Mouse (Mus musculus) gastrocnemius, postnatal 14 days (tissue): ENCODE data around the gene Mmp10. TPM values are rescaled to one million over a fixed set of nuclear protein-coding genes. Genes with fewer than 3 reads are reported as not detected.

ENCODE experiments used
- DNase-seq: peaks from one replicate; pipeline ENCODE4 v3.0.0; 2021; ENCODE audit warnings: mixed read lengths
- intact Hi-C: fragments of 180-260 bp; cut with DNase I; formaldehyde crosslinking; loops from one replicate; pipeline ENCODE4 v1.15.1; 2025; ENCODE audit warnings: low total_unique reads
- long read RNA-seq, 2 experiments: library from polyadenylated mRNA; stranded (forward); transcript quantifications; one replicate each; pipeline ENCODE4 v2.0.0; 2021
- total RNA-seq, 2 experiments: library from RNA; stranded (reverse); gene quantifications; 2 replicates each; pipeline ENCODE4 v1.2.3; 2021

Mmp10 gene
- not detected for total RNA-seq
- long read RNA-seq, experiment 1: 0 reads
- long read RNA-seq, experiment 2: 0 reads

GRCm38 (mm10) chr9:7502051-7502450 is at the start of gene Mmp10:
Mmp10 (plus strand) TSS chr9:7502352.
- no peak for DNase-seq
- intact Hi-C loops: no loop called here

DNA sequence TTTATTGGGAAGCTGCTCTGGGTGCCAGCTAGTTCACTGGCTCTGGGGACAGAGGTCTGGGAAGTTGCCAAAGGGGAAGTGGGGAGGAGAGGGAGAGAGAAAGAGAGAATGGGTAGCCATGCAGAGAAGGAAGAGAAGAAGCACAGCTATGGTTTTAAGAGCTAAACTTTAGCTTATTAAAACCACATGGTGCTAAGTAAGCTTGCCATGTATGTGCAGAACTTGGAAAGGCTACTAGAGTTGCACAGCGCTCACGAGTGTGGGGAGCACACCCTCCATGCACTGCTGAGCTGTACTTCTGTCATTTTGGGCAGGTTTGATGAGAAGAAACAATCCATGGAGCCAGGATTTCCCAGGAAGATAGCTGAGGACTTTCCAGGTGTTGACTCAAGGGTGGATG is 48.9 kb upstream of the Mmp10 start:
- intact Hi-C loops: no loop called here
- DNase-seq: no peak

GRCm38 (mm10) chr9:7470262-7470661 is 31.9 kb upstream of the Mmp10 start:
- no peak for DNase-seq
- intact Hi-C loops: no loop called here

- DNase-seq: no peak
- intact Hi-C loops: no loop called here
These were observed 18.3 kb upstream of the Mmp10 start for GRCm38 (mm10) chr9:7483684-7484394.

- intact Hi-C loops: no loop called here
These were observed 1.0 kb upstream of the Mmp10 start for GRCm38 (mm10) chr9:7501138-7501537.

GRCm38 (mm10) chr9:7507321-7507876 is 5.2 kb downstream of the Mmp10 start:
- intact Hi-C loops: no loop called here
- DNase-seq: no peak

More at GRCm38 (mm10) chr9:7501138-7501537, 1.0 kb upstream of the Mmp10 start:
- DNase-seq: no peak

DNA sequence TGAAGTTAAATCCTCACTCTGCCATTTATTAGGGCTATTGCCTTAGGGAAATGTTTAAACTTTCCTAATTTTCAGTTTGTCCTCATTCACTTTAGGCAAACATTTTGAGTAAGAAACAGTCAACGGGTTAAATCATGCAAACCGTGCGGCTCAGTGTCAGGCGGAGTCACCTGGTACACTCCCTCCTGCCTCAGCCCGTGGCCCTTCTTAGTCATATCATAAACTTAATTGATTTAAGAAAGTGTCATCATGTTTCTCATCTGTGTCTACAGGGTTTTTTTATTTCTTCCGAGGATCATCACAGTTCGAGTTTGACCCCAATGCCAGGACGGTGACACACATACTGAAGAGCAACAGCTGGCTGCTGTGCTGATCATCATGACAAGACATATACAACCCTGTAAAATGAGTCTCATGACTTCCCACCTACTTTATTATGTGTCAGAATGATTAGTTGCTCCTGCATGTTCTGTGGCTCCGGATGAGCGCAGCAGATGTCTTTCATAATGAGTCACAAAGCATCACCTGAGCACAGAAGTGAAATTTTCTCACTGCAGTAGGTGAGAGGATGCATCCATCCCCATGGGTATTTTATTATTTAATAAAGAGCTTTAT is 7.6 kb downstream of the Mmp10 start:
- no peak for DNase-seq
- intact Hi-C loops: no loop called here

DNA sequence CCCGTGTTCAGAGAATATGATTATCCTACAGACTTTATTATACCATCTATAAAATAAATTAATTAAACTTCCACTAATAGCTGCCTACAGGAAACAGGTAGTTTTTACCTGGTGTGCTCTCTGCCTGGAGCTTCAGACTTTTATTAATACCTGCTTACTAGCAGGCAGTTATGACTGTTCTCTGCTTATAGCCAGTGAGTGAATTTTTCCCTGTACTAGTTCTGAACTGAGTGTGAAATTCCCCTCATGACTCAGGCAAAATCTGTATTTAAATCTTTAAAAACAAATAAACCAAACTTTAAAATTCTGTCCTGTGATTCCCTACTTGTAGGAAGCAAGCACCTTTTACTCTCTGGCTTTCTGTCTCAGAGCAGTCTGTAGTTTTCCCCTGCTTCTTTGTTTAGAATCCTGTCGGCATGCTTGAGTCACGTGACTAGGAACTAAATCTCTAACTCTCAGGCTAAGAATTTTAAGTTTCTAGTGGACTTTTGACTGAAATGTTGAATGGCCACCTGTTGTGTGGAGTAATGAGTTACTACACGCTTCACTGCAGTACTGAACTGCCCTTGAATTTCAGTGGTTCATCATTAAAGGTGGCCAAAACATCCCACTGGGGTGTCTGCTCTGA is 15.9 kb downstream of the Mmp10 start:
- intact Hi-C loops: no loop called here
- DNase-seq: no peak

DNA sequence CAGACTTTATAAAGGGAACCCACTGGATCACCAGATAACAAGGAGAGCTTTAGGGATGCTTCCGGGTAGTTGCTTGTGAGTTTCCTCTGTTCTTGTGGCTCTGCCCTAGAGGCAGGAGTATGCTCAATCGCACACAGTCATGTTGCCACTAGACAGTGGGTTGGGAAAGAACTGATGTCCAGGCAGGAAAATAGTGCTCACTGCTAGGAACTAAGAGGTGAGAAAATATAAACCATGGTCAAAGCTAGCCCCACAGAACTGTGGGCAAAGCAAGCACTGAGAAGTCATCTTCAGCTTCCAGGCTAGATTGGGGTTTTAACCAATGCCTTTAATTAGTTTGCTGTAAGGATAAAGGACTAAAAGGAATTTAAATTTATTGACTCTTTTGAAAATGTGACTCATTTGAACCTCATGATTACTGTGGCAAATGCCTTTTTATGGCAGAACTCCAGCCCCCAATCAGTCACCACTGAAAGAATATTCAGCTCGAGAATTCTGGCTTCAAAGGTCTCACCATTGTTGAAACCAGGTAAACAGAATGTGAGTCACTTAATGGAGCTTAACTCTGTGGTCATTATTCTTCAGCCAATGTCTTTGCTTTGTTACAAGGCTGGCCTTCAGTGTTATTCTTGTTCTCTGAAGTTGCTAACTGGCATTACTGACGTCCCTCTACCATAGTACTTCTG is 24.2 kb downstream of the Mmp10 start:
- intact Hi-C loops: no loop called here
- no peak for DNase-seq

DNA sequence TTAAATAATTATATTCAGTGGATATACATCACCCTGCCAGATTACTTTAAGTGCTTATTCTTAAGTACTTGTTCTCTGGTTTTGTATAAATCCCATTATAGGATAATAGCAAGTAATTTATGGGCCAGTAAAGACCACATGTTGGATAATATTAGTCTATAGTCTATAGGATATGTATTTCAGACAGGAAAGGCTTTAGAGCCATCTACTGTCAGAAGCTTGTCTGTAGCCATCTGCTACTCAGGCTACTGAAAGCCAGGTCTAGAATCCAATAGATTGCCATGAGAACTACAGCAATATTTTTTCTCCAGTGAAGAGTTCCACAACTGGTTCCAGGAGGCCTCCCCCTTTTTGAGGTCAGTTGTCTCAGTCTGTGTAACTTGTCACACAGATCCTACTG is 40.6 kb downstream of the Mmp10 start:
- no peak for DNase-seq
- intact Hi-C loops: no loop called here

GRCm38 (mm10) chr9:7544923-7545457 is 42.8 kb downstream of the Mmp10 start:
- intact Hi-C loops: no loop called here
- DNase-seq: no peak

DNA sequence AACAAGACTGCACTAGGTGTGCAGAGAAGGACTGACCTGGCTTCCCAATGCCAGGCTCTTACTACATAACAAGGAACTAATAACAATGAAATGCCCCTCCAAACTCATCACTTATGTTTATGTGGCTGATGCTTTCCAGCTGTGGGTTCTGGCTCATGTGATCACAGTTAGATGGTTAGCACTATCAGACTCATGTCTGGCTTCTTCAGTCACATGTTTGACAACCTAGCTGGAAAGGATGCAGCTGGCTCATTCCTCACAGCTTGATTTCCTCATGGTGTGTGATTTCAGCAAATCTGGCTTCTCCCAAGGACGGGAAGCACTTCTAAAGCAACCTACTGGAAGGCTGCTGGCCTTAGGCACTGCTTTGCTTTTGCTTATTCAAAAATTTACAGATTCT is 43.3 kb downstream of the Mmp10 start:
- intact Hi-C loops: no loop called here
- DNase-seq: no peak

GRCm38 (mm10) chr9:7545920-7546319 is 43.8 kb downstream of the Mmp10 start:
- intact Hi-C loops: no loop called here
- no peak for DNase-seq

GRCm38 (mm10) chr9:7551943-7552342 is 49.8 kb downstream of the Mmp10 start:
- intact Hi-C loops: loop anchor here (5.0 kb wide), 1 partner anchor 45 kb away; no protein-coding TSS in a partner anchor
- DNase-seq: no peak

DNA sequence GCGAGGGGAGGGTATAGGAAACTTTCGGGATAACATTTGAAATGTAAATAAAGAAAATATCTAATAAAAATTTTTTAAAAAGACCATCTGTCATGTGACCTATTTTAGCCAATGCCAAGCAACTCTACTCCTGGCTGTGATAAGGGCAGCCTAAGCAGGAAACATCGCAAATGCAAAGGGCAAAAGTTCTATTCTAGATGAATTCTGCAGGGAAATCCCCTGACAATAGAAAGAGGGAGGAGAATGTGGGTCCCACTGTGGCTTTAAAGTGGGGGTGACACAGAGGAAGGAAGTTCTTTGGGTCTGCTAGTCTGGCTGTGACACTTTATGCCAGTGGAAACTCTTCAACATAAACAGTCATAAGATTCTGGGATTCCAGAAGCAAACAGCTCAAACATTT is 51.4 kb downstream of the Mmp10 start:
- intact Hi-C loops: loop anchor here (5.0 kb wide), 1 partner anchor 44 kb away; no protein-coding TSS in a partner anchor

DNA sequence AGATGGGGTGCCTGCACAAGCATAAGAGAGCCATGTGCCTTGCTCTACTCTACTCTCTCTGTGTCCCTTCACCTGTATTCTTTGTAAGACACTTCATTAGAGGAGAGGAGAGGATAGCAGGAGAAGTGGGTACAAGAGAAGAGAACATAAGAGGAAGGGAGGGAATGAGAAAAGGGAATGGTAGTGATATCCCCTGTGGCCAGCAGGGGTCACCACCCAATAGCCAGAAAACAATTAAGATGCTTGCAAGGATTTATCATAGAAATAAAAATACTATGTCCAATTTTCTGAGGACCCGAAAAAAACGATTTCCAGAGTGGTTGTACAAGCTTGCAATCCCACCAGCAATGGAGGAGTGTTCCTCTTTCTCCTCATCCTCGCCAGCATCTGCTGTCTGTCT is 52.2 kb downstream of the Mmp10 start:
- DNase-seq: no peak
- intact Hi-C loops: loop anchor here (5.0 kb wide), 1 partner anchor 43 kb away; no protein-coding TSS in a partner anchor

More for the DNA sequence above, 51.4 kb downstream of the Mmp10 start:
- no peak for DNase-seq

- DNase-seq: no peak
- intact Hi-C loops: no loop called here
These were observed 56.3 kb downstream of the Mmp10 start, which contains the start of gene Mmp8 for GRCm38 (mm10) chr9:7558221-7559017. Mmp8 (plus strand) TSS chr9:7558456.
